Mouse (Mus musculus) right cerebral cortex, adult 18-20 months (tissue): ENCODE measurements around the gene Rgs19.

Source experiments
- DNase-seq: peaks from one replicate; pipeline ENCODE4 v3.0.0; 2022; ENCODE audit warnings: mixed read lengths

Gene Rgs19

GRCm38 (mm10) chr2:181693339-181694280 lies at the start of gene Rgs19:
Gene Rgs19 (minus strand): TSS chr2:181693977.
- peak; percentile 86 for DNase-seq

DNA sequence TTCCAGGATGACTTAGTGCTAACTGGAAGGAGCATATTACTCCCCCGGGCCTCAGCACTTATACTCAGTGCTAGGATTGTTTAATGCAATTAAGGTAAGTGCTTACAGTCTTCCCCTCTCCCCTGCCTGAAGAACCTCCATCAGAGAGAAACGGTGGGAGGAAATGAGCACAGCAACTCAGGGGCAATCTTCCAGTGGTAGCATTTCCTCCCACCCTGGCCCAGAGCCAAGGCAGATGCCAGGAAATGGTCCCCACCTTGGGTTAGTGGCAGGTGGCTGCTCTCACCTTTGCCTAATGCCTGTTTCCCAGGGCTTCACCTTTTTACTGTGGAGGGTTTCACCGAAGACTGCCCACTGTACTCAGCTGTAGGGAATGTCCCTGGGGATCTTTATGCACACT lies 36.3 kb upstream of the Rgs19 start:
- no peak for DNase-seq

- DNase-seq = no peak
These were observed 34.0 kb upstream of the Rgs19 start for GRCm38 (mm10) chr2:181727659-181728262.

- DNase-seq = no peak
These were observed 28.4 kb upstream of the Rgs19 start for GRCm38 (mm10) chr2:181722213-181722612.

- DNase-seq = no peak
These were observed 27.4 kb upstream of the Rgs19 start for GRCm38 (mm10) chr2:181721200-181721599.

DNA sequence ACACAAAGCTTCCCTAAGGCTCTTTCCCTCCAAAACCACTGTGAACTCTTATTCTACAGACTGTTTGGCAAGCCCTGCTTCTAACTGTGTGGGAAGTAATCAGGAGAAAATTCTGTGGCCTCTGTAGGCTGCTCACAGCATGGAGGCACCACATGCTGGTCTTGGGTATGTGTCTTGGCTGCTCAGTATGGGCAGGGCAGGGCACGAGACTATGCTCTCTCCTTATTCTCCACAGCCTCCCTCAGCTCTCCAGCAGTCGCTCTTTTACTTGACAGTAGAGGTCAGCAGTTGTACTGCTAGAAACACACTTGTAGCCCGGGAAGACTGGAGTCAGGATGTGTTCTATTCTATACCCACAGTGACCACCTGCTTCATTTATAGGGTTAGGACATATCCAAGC lies 26.3 kb upstream of the Rgs19 start:
- no peak for DNase-seq

DNA sequence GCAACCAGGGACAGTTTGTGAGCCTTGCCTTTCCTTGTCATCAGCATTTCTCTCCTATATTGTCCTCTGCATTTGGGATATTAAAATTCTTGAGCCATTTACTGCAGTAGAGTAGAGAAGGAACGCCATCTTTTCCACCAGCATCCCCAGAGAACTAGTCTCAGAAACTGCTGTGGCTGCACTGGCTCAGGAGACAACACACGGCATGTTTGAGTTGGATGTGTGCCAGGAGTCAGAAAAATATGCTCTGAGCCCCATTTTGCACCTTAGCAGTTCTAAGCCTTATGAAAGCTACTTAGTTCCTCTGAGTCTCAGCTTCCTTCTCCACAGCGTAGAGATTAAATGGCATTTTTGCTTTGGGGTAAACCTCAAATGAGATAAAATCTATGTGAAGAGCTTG lies 23.2 kb upstream of the Rgs19 start:
- no peak for DNase-seq

DNA sequence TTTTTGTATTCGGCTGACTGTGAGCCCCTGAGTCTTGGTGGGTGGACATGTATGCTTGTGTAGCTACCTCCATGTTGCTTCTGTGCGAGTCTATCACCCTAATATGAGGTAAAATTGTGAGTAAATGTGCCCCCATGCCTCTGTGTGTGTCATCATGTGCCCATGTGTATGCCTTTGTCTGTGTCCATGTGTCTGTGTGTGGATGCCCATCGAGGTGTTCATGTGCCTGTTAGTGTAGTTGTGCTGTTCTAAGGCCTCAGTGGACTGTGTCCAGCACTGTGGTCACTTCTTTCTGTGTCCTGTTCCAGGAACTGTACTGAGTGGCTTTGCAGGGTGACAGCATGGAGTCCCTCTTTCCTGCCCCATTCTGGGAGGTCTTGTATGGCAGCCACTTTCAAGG lies 21.6 kb upstream of the Rgs19 start:
- no peak for DNase-seq

DNA sequence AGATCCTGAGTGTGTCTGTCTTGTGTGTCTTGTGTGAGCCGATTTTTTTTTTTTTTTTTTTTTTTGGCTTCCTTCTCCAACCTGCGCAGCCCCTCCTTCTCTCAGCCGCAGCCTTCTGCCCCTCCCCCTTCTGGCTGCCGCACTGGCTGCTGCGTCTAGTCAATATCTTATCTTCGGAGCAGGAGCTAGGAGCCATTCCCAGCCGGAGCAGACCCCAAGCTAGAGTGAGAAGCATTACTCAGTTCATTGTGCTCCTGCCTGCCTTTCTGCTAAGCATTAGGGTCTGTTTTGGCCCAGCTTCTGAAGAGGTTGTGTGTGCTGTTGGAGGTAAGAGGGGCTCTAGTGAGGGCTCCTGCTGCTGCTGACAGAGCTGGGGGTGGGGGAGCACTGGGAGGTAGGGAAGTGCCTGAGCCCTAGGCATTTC lies 21.1 kb upstream of the Rgs19 start, which contains the start of gene Oprl1:
TSS of gene Oprl1 (plus strand) at position 114 of the 424 bp plus-strand sequence.
- peak; percentile 78 for DNase-seq

GRCm38 (mm10) chr2:181713749-181714148 lies 20.0 kb upstream of the Rgs19 start:
- DNase-seq = peak; percentile 75

GRCm38 (mm10) chr2:181706668-181707067 lies 12.9 kb upstream of the Rgs19 start:
- DNase-seq = no peak

DNA sequence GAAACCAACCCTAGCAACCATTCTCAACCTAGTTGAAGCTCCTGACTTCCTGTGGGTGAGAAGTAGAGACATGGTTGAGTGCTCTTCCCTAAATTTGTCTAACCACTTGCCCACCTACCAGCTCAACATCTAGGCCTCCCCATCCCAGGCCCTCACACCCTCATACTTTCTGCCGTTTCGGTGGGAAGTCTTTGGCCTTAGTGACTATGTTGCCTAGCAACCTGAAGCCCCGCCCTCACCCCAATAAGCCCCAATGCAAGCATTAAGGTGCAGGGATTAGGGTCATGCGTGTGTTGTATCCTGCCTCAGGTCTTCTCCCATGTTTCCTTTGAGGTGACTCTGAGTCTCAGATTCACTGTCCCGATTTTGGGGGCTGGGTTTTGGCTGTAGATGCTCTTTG lies 4.5 kb upstream of the Rgs19 start, which contains the start of gene Lkaaear1:
TSS of gene Lkaaear1 (minus strand) at position 202 of the 400 bp plus-strand sequence.
- no peak for DNase-seq

GRCm38 (mm10) chr2:181696801-181697420 lies 3.1 kb upstream of the Rgs19 start:
- DNase-seq = no peak

DNA sequence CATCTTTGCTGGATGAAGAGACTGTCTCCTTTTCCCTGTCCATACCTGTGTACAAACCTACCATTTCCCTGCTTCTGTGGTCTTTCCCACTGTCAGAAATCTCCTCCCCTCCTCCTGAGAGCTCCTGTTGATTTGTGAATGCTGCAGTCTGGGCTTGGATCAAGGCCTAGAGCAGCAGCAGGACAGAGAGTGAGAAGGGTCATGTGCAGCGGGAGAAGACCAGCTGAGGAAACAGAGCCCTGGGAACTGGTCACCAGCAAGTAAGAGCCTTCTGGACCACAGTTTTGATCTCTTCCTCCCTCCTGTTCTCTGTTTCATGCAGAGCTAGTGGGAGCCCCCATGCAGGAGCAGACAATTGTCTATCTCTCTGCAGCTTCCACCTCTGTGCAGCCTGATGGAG lies 2.0 kb upstream of the Rgs19 start:
- no peak for DNase-seq

GRCm38 (mm10) chr2:181694581-181694980 lies 804 bp upstream of the Rgs19 start:
- DNase-seq = no peak

DNA sequence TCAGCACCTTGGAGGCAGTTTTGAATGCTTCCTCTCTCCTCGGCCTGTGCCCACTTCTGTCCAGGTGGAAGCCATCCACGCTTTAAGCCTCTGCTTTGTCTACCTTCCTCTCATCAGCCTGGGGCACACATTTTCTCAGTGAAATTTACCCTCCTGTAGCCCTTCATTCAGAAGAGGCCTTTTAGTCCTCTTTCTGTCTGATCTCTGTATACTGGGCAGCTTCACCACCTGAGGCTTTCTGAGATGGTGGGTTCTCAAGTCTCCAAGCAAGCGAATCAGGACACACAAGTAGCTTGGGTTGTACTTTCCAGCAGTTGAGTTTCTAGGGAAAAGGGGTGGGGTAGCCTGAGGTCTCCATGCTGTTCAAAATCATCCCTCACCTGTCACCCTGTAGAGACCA lies 1.5 kb downstream of the Rgs19 start:
- DNase-seq = no peak

- no peak for DNase-seq
These were observed 2.2 kb downstream of the Rgs19 start for GRCm38 (mm10) chr2:181691571-181691970.

- no peak for DNase-seq
These were observed 2.7 kb downstream of the Rgs19 start for GRCm38 (mm10) chr2:181691083-181691482.

- DNase-seq = no peak
These were observed 4.2 kb downstream of the Rgs19 start for GRCm38 (mm10) chr2:181689466-181690160.

DNA sequence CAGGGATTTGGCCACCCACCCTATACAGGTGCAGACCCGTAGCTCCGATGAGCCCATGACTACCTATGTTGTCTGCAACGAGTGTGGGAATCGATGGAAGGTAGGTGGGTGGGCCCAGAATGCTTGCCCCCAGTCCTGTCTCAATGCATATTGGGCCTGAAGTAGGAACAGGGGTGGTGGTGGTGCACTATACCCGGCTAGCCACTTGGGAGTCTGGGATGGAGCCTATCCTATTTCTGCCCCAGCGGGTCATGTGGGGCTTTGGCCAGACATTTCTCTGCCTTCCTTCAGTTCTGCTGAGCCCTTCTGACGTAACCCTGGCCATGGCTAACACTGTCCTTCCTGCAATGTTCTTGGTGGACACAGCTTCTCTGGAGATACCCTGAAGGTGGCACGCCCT lies 6.2 kb downstream of the Rgs19 start:
- no peak for DNase-seq

DNA sequence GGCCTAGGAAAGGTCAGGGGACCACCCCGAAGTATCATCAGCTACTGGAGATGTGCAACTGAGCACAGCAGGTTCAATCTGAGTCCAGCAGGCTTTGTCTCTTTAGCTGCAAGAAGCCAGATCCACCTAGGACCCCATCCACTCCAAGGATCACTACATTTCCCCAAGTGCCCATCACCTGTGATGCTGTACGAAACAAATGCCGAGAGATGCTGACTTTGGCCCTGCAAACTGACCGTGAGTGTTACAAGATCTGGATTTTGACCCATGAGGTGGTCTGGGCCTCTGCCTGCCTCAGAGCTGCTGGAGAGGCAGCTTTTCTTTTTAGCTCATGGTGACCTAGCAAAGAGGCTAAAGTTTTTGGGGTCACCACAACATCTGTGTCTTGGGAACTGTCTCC lies 8.1 kb downstream of the Rgs19 start:
- DNase-seq = no peak

DNA sequence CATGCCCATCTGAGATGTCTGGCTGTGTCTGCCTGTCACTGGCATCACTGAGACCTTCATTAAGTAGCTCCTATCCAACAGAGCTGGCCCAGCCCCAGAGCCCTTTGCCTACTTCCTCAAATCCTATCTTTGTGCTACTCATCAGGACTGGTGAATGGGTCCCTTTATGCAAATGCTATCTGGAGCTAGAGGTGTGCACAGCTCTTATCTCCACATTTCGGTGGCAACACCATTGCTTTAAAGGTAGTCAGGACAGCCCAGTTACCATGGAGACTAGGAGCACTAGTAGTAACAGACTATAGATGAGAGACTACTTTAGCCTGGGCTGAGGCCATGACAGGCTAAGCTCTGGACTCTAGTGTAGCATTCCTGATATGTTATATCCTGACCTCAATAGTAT lies 9.1 kb downstream of the Rgs19 start:
- no peak for DNase-seq

DNA sequence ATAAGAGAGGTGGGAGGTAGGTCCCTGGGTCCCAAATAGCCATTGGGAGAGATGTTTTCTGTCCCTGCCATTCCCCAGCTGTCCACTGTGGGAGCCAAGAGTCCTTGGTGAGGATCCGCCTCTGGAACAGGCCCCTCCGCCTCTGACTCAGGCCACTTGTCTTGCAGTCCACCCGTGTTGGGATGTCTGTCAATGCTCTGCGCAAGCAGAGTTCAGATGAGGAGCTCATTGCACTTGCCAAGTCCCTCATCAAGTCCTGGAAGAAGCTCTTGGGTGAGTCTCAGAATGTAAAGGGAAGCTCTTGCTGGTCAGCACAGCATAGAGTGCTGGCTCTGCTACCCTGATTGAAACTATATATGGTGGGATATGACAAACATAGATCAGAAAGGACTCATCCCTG lies 10.4 kb downstream of the Rgs19 start:
- DNase-seq = no peak
